Mouse (Mus musculus) embryonic facial prominence, embryonic 12.5 days (tissue): ENCODE results near the gene Mlf2. TPM values are rescaled to one million over a fixed set of nuclear protein-coding genes. Genes with fewer than 3 reads are reported as not detected.

Source experiments
- polyA plus RNA-seq: library from polyadenylated mRNA; unstranded; fragments of >200 nt; fragmentation: Nextera tagmentation; extraction: Ambion mirVana; gene quantifications from 2 replicates; pipeline ENCODE4 v1.2.1, GENCODE M21; 2016

Gene Mlf2
- polyA plus RNA-seq, 1 experiment from 2014 or later = 419 TPM

Other genes with a start within 250 kb of the Mlf2 start
- 192 and 199 TPM in 2 replicates for gene Emg1, start 219.2 kb upstream of the Mlf2 start, polyA plus RNA-seq
- 359 and 370 TPM in 2 replicates for gene Phb2, start 219.1 kb upstream of the Mlf2 start, polyA plus RNA-seq
- gene Ptpn6, start 192.7 kb upstream of the Mlf2 start, polyA plus RNA-seq = 6.7 TPM in 2 replicates
- gene Grcc10, start 190.0 kb upstream of the Mlf2 start, polyA plus RNA-seq = 498 and 530 TPM in 2 replicates
- not detected in 2 replicates for gene Gm45234, start 175.4 kb upstream of the Mlf2 start, polyA plus RNA-seq
- gene Atn1, start 174.9 kb upstream of the Mlf2 start, polyA plus RNA-seq = 20.1 and 20.5 TPM in 2 replicates
- 9.7 and 10.2 TPM in 2 replicates for gene Eno2, start 161.7 kb upstream of the Mlf2 start, polyA plus RNA-seq
- 0.59 and 1.0 TPM in 2 replicates for gene Lrrc23, start 151.7 kb upstream of the Mlf2 start, polyA plus RNA-seq
- gene Spsb2, start 122.7 kb upstream of the Mlf2 start, polyA plus RNA-seq = 7.8 and 10.5 TPM in 2 replicates
- gene Tpi1, start 117.1 kb upstream of the Mlf2 start, polyA plus RNA-seq = 615 and 621 TPM in 2 replicates
- gene Usp5, start 101.9 kb upstream of the Mlf2 start, polyA plus RNA-seq = 191 and 197 TPM in 2 replicates
- 157 and 166 TPM in 2 replicates for gene Cdca3, start 101.8 kb upstream of the Mlf2 start, polyA plus RNA-seq
- 0.58 and 1.0 TPM in 2 replicates for gene Gnb3, start 91.1 kb upstream of the Mlf2 start, polyA plus RNA-seq
- gene P3h3, start 73.6 kb upstream of the Mlf2 start, polyA plus RNA-seq = 61.7 and 68.9 TPM in 2 replicates
- 3.4 and 3.6 TPM in 2 replicates for gene Gpr162, start 67.4 kb upstream of the Mlf2 start, polyA plus RNA-seq
- 0.09 and 0.39 TPM in 2 replicates for gene Cd4, start 43.2 kb upstream of the Mlf2 start, polyA plus RNA-seq
- 3.1 and 4.1 TPM in 2 replicates for gene Lag3, start 19.7 kb upstream of the Mlf2 start, polyA plus RNA-seq
- gene Ptms, start 11.3 kb upstream of the Mlf2 start, polyA plus RNA-seq = 390 and 395 TPM in 2 replicates
- gene Cops7a, start 34.2 kb downstream of the Mlf2 start, polyA plus RNA-seq = 119 and 121 TPM in 2 replicates
- gene Pianp, start 65.3 kb downstream of the Mlf2 start, polyA plus RNA-seq = 5.5 and 6.2 TPM in 2 replicates
- gene Zfp384, start 77.8 kb downstream of the Mlf2 start, polyA plus RNA-seq = 22.3 and 24.4 TPM in 2 replicates
- gene Ing4, start 108.4 kb downstream of the Mlf2 start, polyA plus RNA-seq = 165 and 176 TPM in 2 replicates
- 17.6 and 21.0 TPM in 2 replicates for gene Acrbp, start 118.3 kb downstream of the Mlf2 start, polyA plus RNA-seq
- 0.53 and 0.61 TPM in 2 replicates for gene Lpar5, start 136.5 kb downstream of the Mlf2 start, polyA plus RNA-seq
- 90.0 and 104 TPM in 2 replicates for gene Chd4, start 164.6 kb downstream of the Mlf2 start, polyA plus RNA-seq
- gene Nop2, start 200.5 kb downstream of the Mlf2 start, polyA plus RNA-seq = 68.0 and 70.1 TPM in 2 replicates
- gene Iffo1, start 213.9 kb downstream of the Mlf2 start, polyA plus RNA-seq = 19.1 and 24.0 TPM in 2 replicates
- gene Gapdh, start 235.1 kb downstream of the Mlf2 start, polyA plus RNA-seq = 1,846 and 1,855 TPM in 2 replicates